Mouse (Mus musculus) adrenal gland (tissue): Measurements from ENCODE around the gene Ric8b.

Source experiments
- intact Hi-C: fragments of 180-260 bp; cut with DNase I; formaldehyde crosslinking; loops from one replicate; pipeline ENCODE4 v1.15.1; 2025
- long read RNA-seq, 2 experiments: library from polyadenylated mRNA; unstranded; transcript quantifications; one replicate each; pipeline ENCODE4 v2.0.0; 2020; ENCODE audit warnings: borderline replicate concordance in 1 of 2; ENCODE audit not compliant: insufficient replicate concordance in 1 of 2

Ric8b gene
- long read RNA-seq, experiment 1, partial matches to known transcripts = 0 of 6 reads
- long read RNA-seq, experiment 1, other reads (novel, unspliced or antisense) = 3 of 6 reads
- long read RNA-seq, experiment 2, transcript Ric8b-202 (9 exons, 2,909 nt) = major isoform, 9 of 19 reads
- long read RNA-seq, experiment 2, partial matches to known transcripts = 4 of 19 reads
- long read RNA-seq, experiment 2, other reads (novel, unspliced or antisense) = 4 of 19 reads

GRCm38 (mm10) chr10:84916810-84917730 lies at the start of gene Ric8b:
TSS of gene Ric8b (plus strand) at chr10:84917616.
- intact Hi-C loops = no loop called here

GRCm38 (mm10) chr10:84871285-84871684 lies 46.1 kb upstream of the Ric8b start:
- intact Hi-C loops = no loop called here

GRCm38 (mm10) chr10:84871921-84872320 lies 45.5 kb upstream of the Ric8b start:
- intact Hi-C loops = no loop called here

GRCm38 (mm10) chr10:84879823-84880571 lies 37.4 kb upstream of the Ric8b start:
- intact Hi-C loops = no loop called here

GRCm38 (mm10) chr10:84882528-84882927 lies 34.9 kb upstream of the Ric8b start:
- intact Hi-C loops = no loop called here

GRCm38 (mm10) chr10:84885341-84885884 lies 32.0 kb upstream of the Ric8b start:
- intact Hi-C loops = no loop called here

- intact Hi-C loops = no loop called here
Observed at GRCm38 (mm10) chr10:84886221-84886627, 31.2 kb upstream of the Ric8b start.

- intact Hi-C loops = no loop called here
Observed at GRCm38 (mm10) chr10:84886785-84887184, 30.6 kb upstream of the Ric8b start.

- intact Hi-C loops = no loop called here
Observed at GRCm38 (mm10) chr10:84889096-84889846, 28.1 kb upstream of the Ric8b start.

GRCm38 (mm10) chr10:84895810-84896358 lies 21.5 kb upstream of the Ric8b start:
- intact Hi-C loops = no loop called here

- intact Hi-C loops = no loop called here
Observed at GRCm38 (mm10) chr10:84896941-84897930, 20.2 kb upstream of the Ric8b start.

- intact Hi-C loops = no loop called here
Observed at GRCm38 (mm10) chr10:84898144-84898979, 19.1 kb upstream of the Ric8b start.

GRCm38 (mm10) chr10:84901676-84902075 lies 15.7 kb upstream of the Ric8b start:
- intact Hi-C loops = no loop called here

GRCm38 (mm10) chr10:84902213-84902612 lies 15.2 kb upstream of the Ric8b start:
- intact Hi-C loops = no loop called here

GRCm38 (mm10) chr10:84903307-84903706 lies 14.1 kb upstream of the Ric8b start:
- intact Hi-C loops = no loop called here

- intact Hi-C loops = no loop called here
Observed at GRCm38 (mm10) chr10:84903742-84904141, 13.7 kb upstream of the Ric8b start.

GRCm38 (mm10) chr10:84906895-84907294 lies 10.5 kb upstream of the Ric8b start:
- intact Hi-C loops = no loop called here

- intact Hi-C loops = no loop called here
Observed at GRCm38 (mm10) chr10:84908006-84908405, 9.4 kb upstream of the Ric8b start.
